In the genomic region with DNA sequence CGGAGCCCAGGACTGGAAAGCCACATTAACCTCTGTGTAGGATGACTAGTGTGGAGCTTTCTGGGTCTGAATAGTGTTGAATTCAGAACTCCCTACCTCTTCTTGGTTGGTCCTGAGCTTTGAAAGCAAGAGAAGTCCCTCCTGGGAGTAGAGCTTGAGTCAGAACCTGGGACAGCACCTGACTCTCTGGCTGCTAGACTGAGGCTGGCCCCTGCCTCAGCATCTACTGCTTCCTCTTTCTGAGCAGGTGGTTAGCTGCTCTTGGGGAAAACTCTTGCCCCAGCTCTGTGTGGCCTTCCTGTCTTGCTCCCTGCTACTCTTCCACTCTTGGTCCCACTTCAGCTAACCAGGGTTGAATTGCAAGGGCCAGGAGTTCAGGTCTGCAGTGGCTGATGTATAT, we compare ENCODE assay signal across 15 mouse cellular contexts.
"Had no signal": no experiment of that assay in that cellular context is flagged by ENCODE, and none has a peak within 500 bp of the region (broad histone marks: within the 10 kb centered on the region; RNA-seq: fewer than 3 reads in every experiment).

No protein-coding gene starts in this region.

- H3K4me3 ChIP-seq: layer of hippocampus, adult 2 months; limb, embryonic 10.5 days; liver, embryonic 15.5 days; megakaryocyte, embryonic 14.5 days; midbrain, embryonic 12.5 days; neural tube, embryonic 13.5 days had no signal

- H3K27me3 ChIP-seq: liver, embryonic 15.5 days; megakaryocyte, embryonic 14.5 days; midbrain, embryonic 12.5 days; neural tube, embryonic 13.5 days had no signal

- H3K9ac ChIP-seq: liver, embryonic 15.5 days; midbrain, embryonic 12.5 days; neural tube, embryonic 13.5 days had no signal

- H3K27ac ChIP-seq: layer of hippocampus, adult 2 months; limb, embryonic 10.5 days; liver, embryonic 15.5 days; midbrain, embryonic 12.5 days; neural tube, embryonic 13.5 days had no signal

- ATAC-seq: lung, postnatal 0 days; midbrain, embryonic 16.5 days had no signal

- H3K4me1 ChIP-seq: liver, embryonic 15.5 days; midbrain, embryonic 12.5 days; neural tube, embryonic 13.5 days had no signal

- DNase-seq: kidney, postnatal 10 days; kidney, postnatal 4 days; lung, adult 2 months; lung, postnatal 36 days; retina, postnatal 1 day; right cerebral cortex, postnatal 14 days had no signal

- H3K9me3 ChIP-seq: limb, embryonic 10.5 days; liver, embryonic 15.5 days; megakaryocyte, embryonic 14.5 days; midbrain, embryonic 12.5 days; neural tube, embryonic 13.5 days had no signal

- H3K4me2 ChIP-seq: liver, embryonic 11.5 days; liver, embryonic 15.5 days; midbrain, embryonic 12.5 days; neural tube, embryonic 13.5 days had no signal
